Mouse (Mus musculus): Measurements from ENCODE around the gene Nuak1. TPM values are rescaled to one million over a fixed set of nuclear protein-coding genes. Genes with fewer than 3 reads are reported as not detected.

The Nuak1 gene
- total and polyA plus RNA-seq, 3 experiments = 1.2 to 3.4 (median 1.6) TPM

- H3K9me3 ChIP-seq (replicated peaks; ENCODE audit: low read length) = no peaks in the 10 kb centered on the region
- dilution Hi-C loops (cut with MboI; ENCODE audit: extremely low pct_ligation_motif_present, extremely low pct_unique_long_range_greater_than_20kb, low sequenced_read_pairs) = no loop called here
- no peak overlapping the region for H3K9ac ChIP-seq (ENCODE audit: insufficient read depth, low read depth)
- no peaks in the 10 kb centered on the region for H3K36me3 ChIP-seq (replicated peaks in 1 of 2; ENCODE audit: control insufficient read depth in 1 of 2, insufficient read depth in 1 of 2, low read length in 1 of 2)
- no peaks in the 10 kb centered on the region for H3K27me3 ChIP-seq (replicated peaks)
- TF ChIP-seq MXI1 (IDR thresholded peaks at IDR 0.05; ENCODE audit: low read depth, low read length) (no peak), RCOR1 (conservative IDR thresholded peaks at IDR 0.05; ENCODE audit: low read depth, low read length) (no peak), MAX (IDR thresholded peaks at IDR 0.05; ENCODE audit: low read length) (no peak), IRF4 (IDR thresholded peaks at IDR 0.05; ENCODE audit: low read depth, low read length) (no peak), JUN (IDR thresholded peaks at IDR 0.05; ENCODE audit: insufficient read depth, low read depth, low read length) (no peak), MYC (IDR thresholded peaks at IDR 0.05; ENCODE audit: low read depth, low read length) (no peak), TBP (conservative IDR thresholded peaks at IDR 0.05; ENCODE audit: low read depth, low read length) (no peak), ZMIZ1 (IDR thresholded peaks at IDR 0.05; ENCODE audit: low read depth, low read length) (no peak), ZNF384 (IDR thresholded peaks at IDR 0.05; ENCODE audit: low read depth, low read length) (no peak), NELFE (IDR thresholded peaks at IDR 0.05; ENCODE audit: low read depth, low read length) (no peak), NRF1 (IDR thresholded peaks at IDR 0.05; ENCODE audit: low read depth, low read length) (no peak), USF2 (conservative IDR thresholded peaks at IDR 0.05; ENCODE audit: low read depth, low read length) (no peak), RAD21 (IDR thresholded peaks at IDR 0.05; ENCODE audit: low read depth, low read length) (no peak), CHD1 (IDR thresholded peaks at IDR 0.05; ENCODE audit: low read depth, low read length) (no peak)
- no peaks in the 10 kb centered on the region for H3K79me2 ChIP-seq (replicated peaks; ENCODE audit: control insufficient read depth, extremely low read depth, insufficient read depth, poor library complexity, severe bottlenecking)
- no peak for DNase-seq (ENCODE audit: extremely low read depth)
- no peak overlapping the region for H3K27ac ChIP-seq (ENCODE audit: insufficient read depth, low read depth)
- H3K4me1 ChIP-seq (ENCODE audit: control insufficient read depth in 1 of 2, insufficient read depth in 2 of 2) = peaks cover 0 to 7% of the 10 kb centered on the region in 2 experiments; a peak in 2 of 4 replicates
- in situ Hi-C loops (cut with MboI; ENCODE audit: low pct_ligation_motif_present, low pct_unique_long_range_greater_than_20kb, low sequenced_read_pairs) = loop anchor here (5.0 kb wide), 1 partner anchor 620 kb away; no protein-coding TSS in a partner anchor
- H3K4me2 ChIP-seq (ENCODE audit: insufficient read depth, low read depth, poor library complexity, severe bottlenecking) = no peak overlapping the region
- no peak overlapping the region for H3K4me3 ChIP-seq (replicated peaks in 1 of 3; ENCODE audit: low read depth in 2 of 3, low read length in 2 of 3, poor library complexity in 1 of 3)
Observed at GRCm38 (mm10) chr10:84447411-84447821, 7.0 kb upstream of the Nuak1 start.

DNA sequence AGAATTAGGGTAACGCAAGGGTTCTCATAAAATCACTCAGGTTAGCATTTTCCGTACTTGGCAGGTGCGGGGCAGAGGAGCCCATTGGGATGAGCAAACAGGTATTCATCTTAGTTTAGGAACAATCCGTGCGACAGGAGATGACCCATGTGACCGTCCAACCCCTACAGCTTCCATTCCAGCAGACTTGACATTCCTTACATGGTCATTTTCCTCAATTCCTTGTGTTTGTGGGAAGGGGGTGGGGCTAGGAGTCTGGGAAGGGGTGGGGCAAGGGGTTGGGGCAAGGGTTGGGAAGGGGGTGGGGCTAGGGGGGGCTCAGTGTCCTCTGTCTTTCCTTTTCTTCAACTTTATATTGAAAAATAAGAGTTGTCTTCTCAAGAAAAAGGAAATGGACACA is 6.3 kb upstream of the Nuak1 start:
- peaks cover 0 to 15% of the 10 kb centered on the region in 2 experiments; a peak in 2 of 4 replicates for H3K4me1 ChIP-seq (ENCODE audit: control insufficient read depth in 1 of 2, insufficient read depth in 2 of 2)
- TF ChIP-seq MAZ (IDR thresholded peaks at IDR 0.05; ENCODE audit: low read depth, low read length) (no peak), ELF1 (IDR thresholded peaks at IDR 0.05; ENCODE audit: low read depth, low read length) (no peak), E2F4 (IDR thresholded peaks at IDR 0.05; ENCODE audit: insufficient replicate concordance, low read depth, low read length) (no peak), BHLHE40 (IDR thresholded peaks at IDR 0.05; ENCODE audit: low read depth, low read length) (no peak), KAT2A (IDR thresholded peaks at IDR 0.05; ENCODE audit: insufficient replicate concordance, low read length) (no peak), ETS1 (conservative IDR thresholded peaks at IDR 0.05; ENCODE audit: low read depth, low read length) (no peak), GABPA (IDR thresholded peaks at IDR 0.05; ENCODE audit: insufficient replicate concordance, low read depth, low read length) (no peak), JUND (conservative IDR thresholded peaks at IDR 0.05; ENCODE audit: low read depth, low read length) (no peak), EP300 (IDR thresholded peaks at IDR 0.05; ENCODE audit: low read length) (no peak), JUN (IDR thresholded peaks at IDR 0.05; ENCODE audit: insufficient read depth, low read depth, low read length) (no peak), CTCF (conservative IDR thresholded peaks at IDR 0.05 in 1 of 2, IDR thresholded peaks at IDR 0.05 in 1 of 2; ENCODE audit: low read depth in 2 of 2, low read length in 2 of 2) (no peak), POLR2A (IDR thresholded peaks at IDR 0.05; ENCODE audit: low read depth, low read length) (no peak), ZC3H11A (IDR thresholded peaks at IDR 0.05; ENCODE audit: low read depth, low read length) (no peak)
- in situ Hi-C loops (cut with MboI; ENCODE audit: low pct_ligation_motif_present, low pct_unique_long_range_greater_than_20kb, low sequenced_read_pairs) (loop anchor here (5.0 kb wide), 1 partner anchor 619 kb away; no protein-coding TSS in a partner anchor), dilution Hi-C loops (cut with MboI; ENCODE audit: extremely low pct_ligation_motif_present, extremely low pct_unique_long_range_greater_than_20kb, low sequenced_read_pairs) (no loop called here)
- H3K79me2 ChIP-seq (replicated peaks; ENCODE audit: control insufficient read depth, extremely low read depth, insufficient read depth, poor library complexity, severe bottlenecking) = no peaks in the 10 kb centered on the region
- H3K4me3 ChIP-seq (replicated peaks in 1 of 3; ENCODE audit: low read depth in 2 of 3, low read length in 2 of 3, poor library complexity in 1 of 3) = no peak overlapping the region
- no peaks in the 10 kb centered on the region for H3K9me3 ChIP-seq (replicated peaks; ENCODE audit: low read length)
- H3K4me2 ChIP-seq (ENCODE audit: insufficient read depth, low read depth, poor library complexity, severe bottlenecking) = no peak overlapping the region
- H3K36me3 ChIP-seq (replicated peaks in 1 of 2; ENCODE audit: control insufficient read depth in 1 of 2, insufficient read depth in 1 of 2, low read length in 1 of 2) = no peaks in the 10 kb centered on the region
- no peak overlapping the region for H3K27ac ChIP-seq (ENCODE audit: insufficient read depth, low read depth)
- no peaks in the 10 kb centered on the region for H3K27me3 ChIP-seq (replicated peaks)
- no peak overlapping the region for H3K9ac ChIP-seq (ENCODE audit: insufficient read depth, low read depth)
- DNase-seq (ENCODE audit: extremely low read depth) = no peak

All from CH12.LX (cell line).